Mouse (Mus musculus): ENCODE data around the gene Otud3. TPM values are rescaled to one million over a fixed set of nuclear protein-coding genes. Genes with fewer than 3 reads are reported as not detected.

Otud3 gene
- polyA plus RNA-seq, 1 experiment = 6.3 TPM

DNA sequence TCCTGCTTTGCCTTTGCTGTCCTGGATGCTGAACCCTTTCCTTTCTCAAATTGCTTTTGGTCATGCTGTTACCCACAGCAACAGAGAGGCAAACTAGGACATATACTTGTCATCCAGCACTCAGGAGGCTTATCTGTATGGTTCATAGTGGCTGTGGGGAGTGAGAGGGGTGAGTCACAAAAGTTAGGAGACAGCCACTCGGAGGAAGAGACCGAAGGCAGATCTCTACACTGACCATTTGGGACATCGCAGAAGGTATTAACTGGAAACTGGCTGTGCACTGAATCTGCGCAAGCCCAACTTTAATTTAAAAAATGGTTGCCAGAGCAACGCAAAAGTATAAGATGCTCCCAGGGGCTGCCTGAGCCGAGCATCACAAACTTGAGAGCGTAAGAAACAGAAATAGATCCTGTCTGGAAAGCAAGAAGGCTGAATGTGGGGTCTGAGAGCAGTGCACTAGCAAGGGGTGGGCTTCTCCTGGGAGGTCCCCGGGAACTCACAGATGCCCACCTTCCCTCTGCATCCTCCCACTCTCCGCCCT is 58.6 kb downstream of the Otud3 start:
- Histone ChIP-seq H3K27ac (ENCODE audit: control insufficient read depth, insufficient read depth, low read depth, low read length, poor library complexity) (no peak overlapping the region), H3K4me3 (replicated peaks; ENCODE audit: control insufficient read depth, low read depth, low read length) (no peak overlapping the region), H3K4me1 (ENCODE audit: control insufficient read depth, insufficient read depth, low read length) (no peaks in the 10 kb centered on the region)
- 86% methylated on average over 9 of the region's 9 CpGs for WGBS
- no peak for TF ChIP-seq POLR2A (IDR thresholded peaks at IDR 0.05; ENCODE audit: borderline replicate concordance, control insufficient read depth, low read depth, low read length)
- no peak for TF ChIP-seq CTCF (IDR thresholded peaks at IDR 0.05; ENCODE audit: control insufficient read depth, insufficient read depth, low read length)

DNA sequence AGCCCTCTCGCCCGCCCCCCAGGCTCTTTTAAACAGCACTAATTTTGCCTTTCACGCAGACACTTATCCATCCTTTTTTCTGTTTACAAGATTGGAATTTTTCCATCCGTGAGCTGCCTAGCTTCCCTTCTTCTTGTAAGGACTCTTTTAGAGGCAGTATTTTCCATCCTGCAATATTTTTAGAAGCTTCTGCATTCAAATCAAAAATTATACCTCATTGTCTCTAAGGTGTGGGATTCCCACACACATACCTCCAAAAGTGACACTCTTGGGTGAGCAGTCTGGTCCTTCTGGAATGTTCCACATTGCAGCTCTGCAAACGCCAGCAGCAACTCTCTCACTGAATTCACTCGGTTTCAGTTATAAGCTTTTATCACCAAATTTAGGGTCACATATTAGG is 60.8 kb downstream of the Otud3 start:
- Histone ChIP-seq H3K4me3 (replicated peaks; ENCODE audit: control insufficient read depth, low read depth, low read length) (no peak overlapping the region), H3K27ac (ENCODE audit: control insufficient read depth, insufficient read depth, low read depth, low read length, poor library complexity) (no peak overlapping the region), H3K4me1 (ENCODE audit: control insufficient read depth, insufficient read depth, low read length) (no peaks in the 10 kb centered on the region)
- WGBS = 75% methylated on average over 6 of the region's 6 CpGs
- TF ChIP-seq POLR2A (IDR thresholded peaks at IDR 0.05; ENCODE audit: borderline replicate concordance, control insufficient read depth, low read depth, low read length) = no peak
- no peak for TF ChIP-seq CTCF (IDR thresholded peaks at IDR 0.05; ENCODE audit: control insufficient read depth, insufficient read depth, low read length)

GRCm38 (mm10) chr4:138851463-138851862 is 62.3 kb downstream of the Otud3 start:
- Histone ChIP-seq H3K4me3 (replicated peaks; ENCODE audit: control insufficient read depth, low read depth, low read length) (no peak overlapping the region), H3K4me1 (ENCODE audit: control insufficient read depth, insufficient read depth, low read length) (no peaks in the 10 kb centered on the region), H3K27ac (ENCODE audit: control insufficient read depth, insufficient read depth, low read depth, low read length, poor library complexity) (no peak overlapping the region)
- peak; percentile 96 for TF ChIP-seq CTCF (IDR thresholded peaks at IDR 0.05; ENCODE audit: control insufficient read depth, insufficient read depth, low read length)
- TF ChIP-seq POLR2A (IDR thresholded peaks at IDR 0.05; ENCODE audit: borderline replicate concordance, control insufficient read depth, low read depth, low read length) = no peak
- WGBS = 3% methylated on average over 4 of the region's 4 CpGs

Other genes with a start within 250 kb of the Otud3 start
- not detected in 2 replicates for gene Pla2g2c, start 189.2 kb downstream of the Otud3 start, polyA plus RNA-seq (2011; ENCODE audit: insufficient read depth, insufficient read length, low replicate concordance, missing spikeins)
- gene Ubxn10, start 176.8 kb downstream of the Otud3 start, polyA plus RNA-seq (2011; ENCODE audit: insufficient read depth, insufficient read length, low replicate concordance, missing spikeins) = not detected in 2 replicates
- gene Pla2g2f, start 156.3 kb downstream of the Otud3 start, polyA plus RNA-seq (2011; ENCODE audit: insufficient read depth, insufficient read length, low replicate concordance, missing spikeins) = not detected in 2 replicates
- gene Pla2g2d, start 138.2 kb downstream of the Otud3 start, polyA plus RNA-seq (2011; ENCODE audit: insufficient read depth, insufficient read length, low replicate concordance, missing spikeins) = 0.75 and 1.1 TPM in 2 replicates
- gene Pla2g5, start 50.5 kb downstream of the Otud3 start, polyA plus RNA-seq (2011; ENCODE audit: insufficient read depth, insufficient read length, low replicate concordance, missing spikeins) = not detected in 2 replicates
- not detected in 2 replicates for gene Gm13030, start 40.0 kb downstream of the Otud3 start, polyA plus RNA-seq (2011; ENCODE audit: insufficient read depth, insufficient read length, low replicate concordance, missing spikeins)
- gene Pla2g2e, start 36.0 kb downstream of the Otud3 start, polyA plus RNA-seq (2011; ENCODE audit: insufficient read depth, insufficient read length, low replicate concordance, missing spikeins) = not detected in 2 replicates
- not detected in 2 replicates for gene Rnf186, start 53.2 kb upstream of the Otud3 start, polyA plus RNA-seq (2011; ENCODE audit: insufficient read depth, insufficient read length, low replicate concordance, missing spikeins)
- gene Tmco4, start 58.9 kb upstream of the Otud3 start, polyA plus RNA-seq (2011; ENCODE audit: insufficient read depth, insufficient read length, low replicate concordance, missing spikeins) = 2.7 and 6.0 TPM in 2 replicates
- not detected in 2 replicates for gene Htr6, start 161.6 kb upstream of the Otud3 start, polyA plus RNA-seq (2011; ENCODE audit: insufficient read depth, insufficient read length, low replicate concordance, missing spikeins)
- 1.8 and 2.0 TPM in 2 replicates for gene Nbl1, start 179.0 kb upstream of the Otud3 start, polyA plus RNA-seq (2011; ENCODE audit: insufficient read depth, insufficient read length, low replicate concordance, missing spikeins)
- gene Minos1, start 217.2 kb upstream of the Otud3 start, polyA plus RNA-seq (2011; ENCODE audit: insufficient read depth, insufficient read length, low replicate concordance, missing spikeins) = 135 and 195 TPM in 2 replicates